Mouse (Mus musculus) Muller cell, postnatal 12 days (primary cell): ENCODE measurements at regions not wholly inside any gene's neighbourhood (a gene's known extent, or its start where the extent isn't known, plus 50 kb on each side); places are given as distances from the start of the nearest gene placed in this dataset.
"Not testable (repeated sequence)": the region's sequence is repeated elsewhere in the genome, so short reads cannot be mapped to it uniquely, and the experiment has no call there.

ENCODE experiments used
- DNase-seq: peaks from one replicate; pipeline ENCODE4 v3.0.0-alpha.2; 2015; ENCODE audit errors: inconsistent ontology term

GRCm38 (mm10) chr13:5527400-5527799 is 333.9 kb upstream of the Klf6 start:
- DNase-seq = no peak

GRCm38 (mm10) chr13:5540321-5540720 is 321.0 kb upstream of the Klf6 start:
- peak; percentile 49 for DNase-seq

DNA sequence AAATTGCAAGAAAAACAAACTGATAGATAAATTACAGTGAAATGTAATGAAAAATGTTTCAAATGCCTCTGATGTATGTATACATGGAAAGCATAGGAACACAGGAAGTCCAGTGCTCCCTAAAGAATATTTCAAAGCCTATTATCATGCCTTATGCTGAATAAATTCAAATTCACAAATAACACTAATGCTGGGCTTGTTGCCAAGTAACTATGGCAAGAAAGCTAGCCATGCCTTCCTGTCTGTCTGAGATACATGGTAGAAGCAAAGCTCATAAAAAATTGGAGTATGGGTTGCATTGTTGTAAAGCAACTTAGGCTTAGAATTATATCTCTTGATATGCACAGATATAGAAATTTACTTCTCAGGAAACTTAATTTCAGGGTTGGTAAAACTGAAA is 315.8 kb upstream of the Klf6 start:
- no peak for DNase-seq

- no peak for DNase-seq
These were observed 315.3 kb upstream of the Klf6 start for GRCm38 (mm10) chr13:5546011-5546410.

DNA sequence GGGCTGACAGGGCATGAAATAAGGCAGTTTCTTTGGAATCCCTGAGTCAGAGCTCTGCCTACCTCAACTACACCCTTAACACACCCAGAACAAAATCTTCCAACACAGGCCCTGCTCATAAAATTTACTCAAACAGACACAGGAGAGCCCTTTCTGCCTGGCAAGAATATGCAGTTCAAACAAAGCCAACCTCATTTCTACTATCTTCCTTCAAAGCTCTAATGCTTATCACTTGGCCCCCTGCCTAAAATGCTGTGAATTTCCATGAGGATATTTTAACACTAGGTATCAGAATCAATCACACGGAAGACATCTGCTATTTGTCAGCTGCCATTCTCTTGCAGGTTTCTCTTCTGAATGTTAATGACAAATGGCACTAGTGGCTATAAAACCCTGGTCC is 314.3 kb upstream of the Klf6 start:
- no peak for DNase-seq

DNA sequence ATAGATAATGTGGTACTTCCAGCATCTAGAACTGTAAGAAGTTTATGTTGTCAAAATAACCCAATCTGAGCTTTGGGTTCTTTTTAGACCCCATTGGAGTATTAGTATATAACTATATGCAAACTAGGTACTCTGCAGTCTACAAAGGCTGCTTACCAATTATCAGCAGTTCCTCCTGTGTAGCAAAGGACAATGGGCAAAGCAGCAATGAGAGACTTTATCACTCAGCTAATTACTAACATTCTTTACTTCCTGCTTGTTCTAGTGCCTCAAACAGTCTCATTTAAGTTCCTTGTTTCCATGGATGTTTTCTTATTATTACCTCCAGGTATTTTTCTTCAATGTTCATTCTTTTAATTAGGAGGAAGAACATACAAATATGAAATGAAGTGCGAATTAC is 312.5 kb upstream of the Klf6 start:
- DNase-seq = no peak

DNA sequence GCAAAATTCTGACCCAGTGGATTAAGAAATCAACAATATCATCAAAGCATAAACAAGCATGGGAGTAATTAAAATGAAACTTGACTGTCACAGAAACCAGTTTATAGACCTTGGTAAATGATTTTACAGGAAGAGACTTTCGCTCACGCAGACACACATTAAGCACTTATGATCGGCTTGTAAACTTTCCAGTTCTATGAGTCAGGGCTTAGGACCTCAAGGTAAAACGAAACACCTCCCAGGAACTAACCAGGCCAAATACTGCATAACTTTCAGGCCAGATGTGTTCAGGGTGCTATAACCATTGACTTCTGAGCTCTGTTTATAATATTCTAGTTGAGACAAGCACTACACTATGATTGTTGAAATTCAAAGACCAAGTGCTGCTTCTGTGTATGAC is 312.1 kb upstream of the Klf6 start:
- no peak for DNase-seq

GRCm38 (mm10) chr13:5549747-5550146 is 311.5 kb upstream of the Klf6 start:
- peak; percentile 10 for DNase-seq

DNA sequence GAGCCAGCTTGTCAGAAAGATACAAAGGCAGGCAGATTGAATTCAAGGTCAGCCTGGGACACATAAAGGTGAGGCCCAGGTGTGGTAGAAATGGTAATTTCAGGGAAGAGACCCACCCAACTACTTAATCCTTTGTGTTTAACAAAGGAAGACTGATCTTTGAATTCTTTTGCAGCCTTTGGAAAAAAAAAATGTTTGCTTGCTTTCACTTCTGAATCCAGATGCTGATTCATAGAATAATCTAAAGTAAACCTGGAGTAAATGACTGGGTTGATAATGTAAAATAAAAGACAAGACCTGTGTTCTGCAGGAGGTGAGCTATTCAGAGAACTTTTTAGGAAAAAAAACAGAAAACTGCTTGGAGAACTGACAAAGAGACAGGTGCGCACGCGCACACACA is 310.9 kb upstream of the Klf6 start:
- no peak for DNase-seq

DNA sequence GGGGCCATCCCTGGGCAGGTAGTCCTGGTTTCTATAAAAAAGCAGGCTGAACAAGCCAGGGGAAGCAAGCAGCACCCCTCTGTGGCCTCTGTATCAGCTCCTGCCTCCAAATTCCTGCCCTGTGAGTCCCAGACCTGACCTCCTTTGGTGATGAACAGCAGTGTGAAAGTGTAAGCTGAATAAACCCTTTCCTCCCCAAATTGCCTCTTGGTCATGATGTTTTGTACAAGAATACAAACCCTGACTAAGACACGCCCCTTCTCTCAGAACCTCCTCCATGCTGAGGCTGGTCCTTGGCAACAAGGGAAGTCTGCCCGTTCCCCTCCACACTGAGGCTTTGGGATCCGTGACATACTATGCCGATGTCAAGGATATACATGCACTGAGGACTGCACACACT is 310.2 kb upstream of the Klf6 start:
- no peak for DNase-seq

GRCm38 (mm10) chr13:5553461-5553860 is 307.8 kb upstream of the Klf6 start:
- DNase-seq = no peak

DNA sequence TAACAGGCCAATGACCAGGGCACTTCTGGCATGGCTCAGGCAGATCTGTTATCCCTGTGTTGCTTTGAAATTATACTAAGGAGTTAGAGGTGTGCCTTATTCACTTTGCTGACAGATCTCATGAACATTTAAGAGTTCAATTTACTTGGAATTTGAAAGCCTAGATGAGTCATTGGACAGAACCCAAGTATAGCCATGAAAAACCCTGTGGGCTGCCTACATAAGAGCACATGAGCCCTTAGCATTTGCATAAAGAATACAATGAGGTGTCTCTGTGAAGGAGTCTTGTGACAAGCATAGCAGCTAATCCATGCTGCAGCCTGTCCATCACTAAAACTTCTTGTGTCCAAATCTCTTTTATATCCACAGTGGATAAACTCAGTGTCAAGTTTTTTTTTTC is 303.2 kb upstream of the Klf6 start:
- peak; percentile 34 for DNase-seq

DNA sequence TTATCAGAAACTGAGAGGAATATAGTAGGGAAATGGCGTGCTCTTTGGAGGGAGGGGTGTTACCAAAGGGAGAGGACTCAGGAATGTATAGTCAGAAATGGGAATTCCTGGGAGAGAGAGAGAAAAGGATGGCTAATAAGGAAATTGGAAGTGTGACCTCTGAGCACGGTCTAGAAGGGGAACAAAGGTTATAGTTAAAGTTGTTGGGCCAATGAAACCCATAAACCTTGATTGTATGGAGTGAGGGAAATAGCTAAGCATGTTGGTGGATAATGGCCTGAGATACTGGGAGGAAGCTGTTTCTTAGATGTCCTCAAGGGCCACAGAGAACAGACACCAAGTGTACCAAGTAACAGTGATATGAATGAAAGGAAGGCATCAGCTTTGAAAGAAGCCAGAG is 294.8 kb upstream of the Klf6 start:
- DNase-seq = no peak

DNA sequence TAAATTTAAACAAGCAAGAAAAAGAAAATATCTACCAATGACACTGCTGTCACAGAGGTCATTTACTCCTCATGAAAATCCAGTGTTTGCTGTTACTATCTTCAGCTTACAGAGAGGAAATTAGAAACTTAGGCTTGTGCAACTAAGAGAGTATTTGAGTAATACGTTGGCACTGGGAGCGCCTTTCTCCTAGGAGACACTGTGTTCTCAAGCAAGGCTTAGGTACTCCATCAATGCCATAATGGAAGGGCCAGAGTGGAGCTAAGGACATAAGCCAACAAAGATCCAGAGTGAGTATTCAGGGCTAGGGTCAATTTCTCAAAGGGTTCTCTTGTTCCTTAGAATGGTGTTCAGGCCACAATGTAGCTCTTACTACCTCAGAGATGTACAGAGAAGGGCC is 294.4 kb upstream of the Klf6 start:
- DNase-seq = no peak

GRCm38 (mm10) chr13:5569579-5569978 is 291.7 kb upstream of the Klf6 start:
- DNase-seq = no peak

GRCm38 (mm10) chr13:5570386-5570785 is 290.9 kb upstream of the Klf6 start:
- no peak for DNase-seq

- no peak for DNase-seq
These were observed 284.7 kb upstream of the Klf6 start for GRCm38 (mm10) chr13:5576568-5576967.

DNA sequence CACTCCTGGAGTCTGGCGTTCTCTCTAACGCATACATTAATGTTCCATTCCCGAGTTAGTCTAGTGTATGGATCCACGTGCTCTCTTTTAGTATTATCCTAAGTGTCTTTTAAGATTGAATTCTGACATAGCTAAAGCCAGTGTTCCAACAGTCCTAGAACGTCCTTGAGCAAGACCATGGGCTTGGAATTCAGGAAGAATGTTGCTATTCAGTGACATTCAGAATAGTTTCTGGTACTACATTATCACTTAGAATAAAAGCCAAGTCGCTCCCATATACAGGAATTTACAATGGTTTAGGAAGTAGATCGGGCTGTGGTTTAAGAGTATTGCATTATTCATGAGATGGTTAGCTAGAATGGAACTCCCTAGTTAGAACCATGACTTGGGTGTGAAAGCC is 277.6 kb upstream of the Klf6 start:
- DNase-seq = not testable (repeated sequence)

DNA sequence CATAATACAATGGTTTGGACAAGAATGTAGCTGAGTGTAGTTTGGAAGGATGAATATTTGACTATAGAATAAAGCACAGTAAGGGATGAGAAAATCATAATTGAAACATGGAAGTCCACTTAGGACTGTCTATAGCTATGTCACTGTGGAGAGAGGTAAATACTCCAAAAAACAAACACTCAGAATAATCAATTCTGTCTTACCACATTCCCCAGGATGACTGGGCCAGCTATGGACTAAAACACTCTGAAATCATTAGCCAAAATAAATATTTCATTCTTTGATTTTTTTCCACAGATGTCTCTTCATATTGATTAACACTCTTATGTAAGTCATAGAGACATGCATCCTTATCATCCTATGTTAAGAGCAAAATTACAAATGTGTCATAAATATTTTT is 274.1 kb upstream of the Klf6 start:
- no peak for DNase-seq

DNA sequence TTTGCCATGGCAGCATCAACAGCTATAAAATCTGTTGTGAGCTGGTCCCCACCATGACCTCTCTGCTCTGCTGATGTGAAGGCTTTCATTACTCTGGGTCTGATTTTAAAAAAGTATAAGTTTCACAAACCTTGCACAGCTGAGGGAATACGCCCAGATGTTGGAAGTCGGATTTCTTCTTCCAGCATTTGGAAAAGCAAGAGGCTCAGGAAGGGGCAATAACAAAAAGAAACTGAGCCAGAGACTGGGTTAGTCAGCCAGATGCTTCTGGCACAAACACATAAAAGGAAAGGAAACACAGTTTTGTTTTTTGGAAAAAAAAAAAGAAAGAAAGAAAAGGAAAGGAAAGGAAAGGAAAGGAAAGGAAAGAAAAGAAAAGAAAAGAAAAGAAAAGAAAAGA is 270.0 kb upstream of the Klf6 start:
- DNase-seq = no peak

DNA sequence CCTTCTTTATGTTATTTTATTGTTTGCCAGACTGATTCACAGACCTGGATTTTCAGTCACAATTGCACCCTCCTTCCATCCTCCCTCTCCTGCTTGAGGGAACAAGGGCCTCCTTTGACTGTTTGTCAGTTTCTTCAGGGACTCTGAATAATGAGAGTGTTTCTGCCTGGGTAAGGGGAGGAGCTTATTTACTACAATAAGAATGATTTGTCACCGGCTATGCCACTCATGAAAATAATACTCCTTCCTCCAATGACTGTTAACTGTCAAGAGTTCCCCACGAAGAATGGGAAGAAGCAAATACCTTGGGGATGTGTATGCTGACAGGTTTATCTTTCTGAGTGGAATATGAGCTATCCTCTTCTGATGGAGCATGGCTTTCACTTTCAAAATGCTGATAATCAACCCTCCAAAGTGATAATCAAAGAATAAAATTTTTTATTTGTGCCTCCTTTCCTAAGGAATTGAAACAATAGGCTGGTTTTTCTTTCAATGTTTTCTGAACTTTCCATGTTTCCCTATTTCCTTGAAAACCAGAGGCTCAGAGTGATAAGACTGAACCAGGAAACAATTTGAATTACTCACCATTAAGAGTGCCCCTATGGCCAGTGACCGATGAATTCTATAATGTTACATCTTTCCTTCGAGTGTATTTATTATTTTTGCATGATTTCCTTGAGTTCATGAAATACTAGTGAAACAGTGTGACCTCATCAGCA is 269.3 kb upstream of the Klf6 start:
- DNase-seq = peak; percentile 42

DNA sequence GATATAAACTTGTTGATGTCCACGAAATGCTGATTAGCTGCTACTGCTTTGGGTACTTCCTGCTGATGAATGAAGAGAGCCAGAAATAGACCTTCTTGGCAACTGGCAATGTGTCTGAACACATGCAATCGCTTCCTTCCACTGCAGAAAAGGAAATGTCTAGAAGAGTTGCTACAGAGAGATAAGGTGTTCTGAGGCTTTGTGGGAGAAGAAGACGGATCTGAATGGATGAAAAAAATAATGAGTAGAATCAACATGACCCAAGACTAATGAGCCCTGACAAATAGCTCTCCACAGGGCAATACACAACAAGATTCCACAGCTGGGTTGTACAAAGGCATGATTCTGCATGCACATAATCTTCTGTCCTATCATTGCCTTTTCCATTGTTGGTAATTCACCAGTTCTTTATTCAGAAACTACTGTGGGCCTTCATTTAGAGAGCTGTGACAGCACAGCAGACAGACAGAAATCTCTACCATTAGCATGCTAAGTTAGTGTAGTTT is 268.7 kb upstream of the Klf6 start:
- DNase-seq = peak; percentile 50

DNA sequence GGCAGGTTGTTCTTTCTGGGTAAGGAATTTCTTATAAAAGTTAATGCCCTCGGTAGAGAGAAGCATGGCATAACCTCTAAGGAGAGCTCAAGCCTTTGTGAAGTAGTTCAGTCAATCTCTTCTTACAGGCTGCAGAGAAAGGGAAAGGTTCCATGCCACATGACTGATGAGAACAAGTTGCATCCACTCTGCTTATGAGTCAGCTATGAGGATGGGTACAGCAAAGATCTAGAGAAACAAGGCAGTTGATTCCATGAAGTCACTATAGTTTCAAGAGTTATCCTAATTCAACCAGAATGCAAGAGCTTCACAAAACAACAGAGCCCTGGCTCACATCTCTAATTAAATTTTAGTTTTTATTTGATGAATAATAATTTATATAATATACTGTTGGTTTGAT is 259.6 kb upstream of the Klf6 start:
- no peak for DNase-seq
